Mouse (Mus musculus): ENCODE measurements around the gene Dlg4. TPM values are rescaled to one million over a fixed set of nuclear protein-coding genes. Genes with fewer than 3 reads are reported as not detected.

The Dlg4 gene
- total RNA-seq, 2 experiments from 2014 or later = 3.2 to 5.2 TPM

- intact Hi-C loops (cut with DNase I) = no loop called here
- H3K27ac ChIP-seq = peak overlapping the region; percentile 82
- TF ChIP-seq CTCF (IDR thresholded peaks at IDR 0.05) = no peak
- peak; percentile 80 for DNase-seq
- H3K4me3 ChIP-seq = peak overlapping the region; percentile 69
These were observed 9.9 kb downstream of the Dlg4 start for GRCm38 (mm10) chr11:70026689-70027088.

GRCm38 (mm10) chr11:70027397-70027796 is 10.7 kb downstream of the Dlg4 start:
- peak; percentile 62 for DNase-seq
- Histone ChIP-seq H3K4me3 (peak overlapping the region; percentile 69), H3K27ac (peak overlapping the region; percentile 82)
- intact Hi-C loops (cut with DNase I) = no loop called here
- TF ChIP-seq CTCF (IDR thresholded peaks at IDR 0.05) = no peak

GRCm38 (mm10) chr11:70028401-70029129 is 11.8 kb downstream of the Dlg4 start:
- Histone ChIP-seq H3K27ac (peak overlapping the region; percentile 82), H3K4me3 (peak overlapping the region; percentile 69)
- DNase-seq = peak; percentile 51
- TF ChIP-seq CTCF (IDR thresholded peaks at IDR 0.05) = no peak
- intact Hi-C loops (cut with DNase I) = no loop called here

GRCm38 (mm10) chr11:70029130-70029801 is 12.5 kb downstream of the Dlg4 start:
- DNase-seq = peak; percentile 89
- no peak for TF ChIP-seq CTCF (IDR thresholded peaks at IDR 0.05)
- Histone ChIP-seq H3K4me3 (peak overlapping the region; percentile 69), H3K27ac (peak overlapping the region; percentile 82)
- intact Hi-C loops (cut with DNase I) = no loop called here

- intact Hi-C loops (cut with DNase I) = no loop called here
- Histone ChIP-seq H3K4me3 (peak overlapping the region; percentile 69), H3K27ac (peak overlapping the region; percentile 82)
- no peak for TF ChIP-seq CTCF (IDR thresholded peaks at IDR 0.05)
- no peak for DNase-seq
These were observed 13.2 kb downstream of the Dlg4 start for GRCm38 (mm10) chr11:70029829-70030550.

- intact Hi-C loops (cut with DNase I) = no loop called here
These were observed 14.0 kb downstream of the Dlg4 start for GRCm38 (mm10) chr11:70030651-70031320.

GRCm38 (mm10) chr11:70031321-70031670 is 14.6 kb downstream of the Dlg4 start:
- TF ChIP-seq CTCF (IDR thresholded peaks at IDR 0.05) = no peak
- intact Hi-C loops (cut with DNase I) = no loop called here
- Histone ChIP-seq H3K4me3 (no peak overlapping the region), H3K27ac (no peak overlapping the region)
- no peak for DNase-seq

More at GRCm38 (mm10) chr11:70030651-70031320, 14.0 kb downstream of the Dlg4 start:
- Histone ChIP-seq H3K27ac (no peak overlapping the region), H3K4me3 (no peak overlapping the region)
- no peak for DNase-seq
- no peak for TF ChIP-seq CTCF (IDR thresholded peaks at IDR 0.05)

- H3K4me3 ChIP-seq = no peak overlapping the region
- peak overlapping the region; percentile 48; the same call in 1 of the 2 replicates for H3K27ac ChIP-seq
- intact Hi-C loops (cut with DNase I) = no loop called here
- TF ChIP-seq CTCF (IDR thresholded peaks at IDR 0.05) = no peak
- no peak for DNase-seq
These were observed 21.4 kb downstream of the Dlg4 start for GRCm38 (mm10) chr11:70038174-70038573.

GRCm38 (mm10) chr11:70039631-70040030 is 22.9 kb downstream of the Dlg4 start:
- no peak for TF ChIP-seq CTCF (IDR thresholded peaks at IDR 0.05)
- no peak overlapping the region for H3K27ac ChIP-seq
- intact Hi-C loops (cut with DNase I) = no loop called here
- no peak for DNase-seq
- no peak overlapping the region for H3K4me3 ChIP-seq

GRCm38 (mm10) chr11:70040184-70040583 is 23.4 kb downstream of the Dlg4 start:
- Histone ChIP-seq H3K4me3 (no peak overlapping the region), H3K27ac (no peak overlapping the region)
- no peak for DNase-seq
- intact Hi-C loops (cut with DNase I) = no loop called here
- no peak for TF ChIP-seq CTCF (IDR thresholded peaks at IDR 0.05)

GRCm38 (mm10) chr11:70042309-70043085 is 25.8 kb downstream of the Dlg4 start:
- Histone ChIP-seq H3K4me3 (no peak overlapping the region), H3K27ac (no peak overlapping the region)
- no peak for TF ChIP-seq CTCF (IDR thresholded peaks at IDR 0.05)
- intact Hi-C loops (cut with DNase I) = no loop called here
- DNase-seq = no peak

GRCm38 (mm10) chr11:70043665-70044064 is 26.9 kb downstream of the Dlg4 start:
- Histone ChIP-seq H3K4me3 (no peak overlapping the region), H3K27ac (no peak overlapping the region)
- TF ChIP-seq CTCF (IDR thresholded peaks at IDR 0.05) = no peak
- no peak for DNase-seq
- intact Hi-C loops (cut with DNase I) = no loop called here
